12 mouse cellular contexts compared by ENCODE assay signal in the genomic region with DNA sequence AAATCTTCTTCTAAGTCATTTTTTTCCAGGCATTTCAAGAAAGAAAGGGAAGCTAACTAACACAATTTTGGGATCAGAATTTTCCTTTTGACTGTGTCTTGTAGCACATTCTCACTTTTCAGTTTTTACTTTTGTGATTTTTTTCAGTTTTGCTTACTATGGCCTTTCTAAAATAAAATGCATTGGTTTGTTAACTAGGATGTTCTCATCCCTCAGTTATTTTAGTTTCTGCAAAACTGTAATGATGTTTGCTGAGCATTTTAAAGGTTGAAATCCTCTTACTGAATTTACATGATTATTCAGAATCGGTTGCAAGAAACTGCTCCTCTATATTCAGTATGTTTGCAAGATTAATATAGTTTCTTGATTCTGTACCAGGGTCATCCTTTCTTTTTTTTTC.
"Had no signal": no experiment of that assay in that cellular context is flagged by ENCODE, and none has a peak within 500 bp of the region (broad histone marks: within the 10 kb centered on the region; RNA-seq: fewer than 3 reads in every experiment).

No protein-coding gene starts in this region.

- DNase-seq: retina, postnatal 1 day; right cerebral cortex, adult 18-20 months; right cerebral cortex, postnatal 14 days; right cerebral cortex, postnatal 25 days; right cerebral cortex, postnatal 4 days; spleen, adult 18-20 months; thymus, adult 18-20 months; thymus, adult 2 months; thymus, postnatal 14 days; thymus, postnatal 25 days; thymus, postnatal 36 days; thymus, postnatal 4 days had no signal
